Mouse (Mus musculus) bone marrow macrophage, adult 2 months (primary cell): ENCODE data around the gene Hadhb.

Source experiments
- CTCF ChIP-seq: IDR thresholded peaks from 2 replicates; pipeline ENCODE4 v1.5.1; 2012; ENCODE audit warnings: low read depth, mild to moderate bottlenecking, low read length, moderate library complexity
- POLR2A ChIP-seq: IDR thresholded peaks from 2 replicates; pipeline ENCODE4 v1.6.1; 2012; ENCODE audit warnings: mild to moderate bottlenecking, low read depth, low read length, borderline replicate concordance

DNA sequence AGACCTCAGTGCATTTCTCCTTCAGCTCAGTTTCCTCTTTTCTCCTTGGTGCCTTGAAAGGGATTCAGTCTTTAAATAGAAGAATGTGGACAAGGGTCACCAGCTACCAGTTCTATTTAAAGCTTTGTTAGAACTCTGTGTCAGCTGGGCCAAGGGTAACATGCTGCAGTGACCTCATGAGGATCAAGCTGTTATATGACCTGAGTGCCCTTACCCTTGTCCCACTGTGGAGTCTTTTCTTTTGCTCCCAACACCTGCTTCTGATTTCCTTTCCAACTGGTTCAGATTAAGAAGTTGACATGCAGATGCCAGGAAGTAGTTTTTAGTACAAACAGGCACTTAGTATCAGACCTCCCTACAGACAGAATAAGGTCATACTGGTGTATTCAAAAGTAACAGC, 17.1 kb downstream of the Hadhb start:
- TF ChIP-seq CTCF, result no peak
- no peak for TF ChIP-seq POLR2A
